Mouse (Mus musculus) lung, adult 2 months (tissue): Measurements from ENCODE around the gene Lancl3.

ENCODE experiments used
- CTCF ChIP-seq: fragments of 200-500 bp; IDR thresholded peaks from 2 replicates; pipeline ENCODE4 v1.5.1; 2011; ENCODE audit warnings: mild to moderate bottlenecking, low read length, control low read depth; ENCODE audit not compliant: insufficient read depth
- POLR2A ChIP-seq: fragments of 200-500 bp; IDR thresholded peaks from 2 replicates; pipeline ENCODE4 v1.6.1; 2011; ENCODE audit warnings: low read depth, mild to moderate bottlenecking, control low read depth, low read length, borderline replicate concordance; ENCODE audit errors: extremely low read depth

GRCm38 (mm10) chrX:9259267-9259666, 59.6 kb downstream of the Lancl3 start:
- TF ChIP-seq CTCF (no peak), POLR2A (no peak)
